Mouse (Mus musculus) testis, adult 2 months (tissue): ENCODE results near the gene Tmod4. TPM values are rescaled to one million over a fixed set of nuclear protein-coding genes. Genes with fewer than 3 reads are reported as not detected.
A peak's percentile ranks its signal among the peaks of the same experiment; 100 is the strongest.

Experiments used
- H3K27ac ChIP-seq: fragments of 200-500 bp; 2 replicates; pipeline ENCODE4 v1.5.1; 2012; ENCODE audit warnings: low read depth, low read length; ENCODE audit not compliant: control insufficient read depth, insufficient read depth
- H3K27me3 ChIP-seq: fragments of 200-500 bp; 2 replicates; pipeline ENCODE4 v1.6.1; 2012; ENCODE audit warnings: mild to moderate bottlenecking, low read length, moderate library complexity; ENCODE audit not compliant: control insufficient read depth, insufficient read depth
- H3K36me3 ChIP-seq: fragments of 200-500 bp; 2 replicates; pipeline ENCODE4 v1.6.1; 2012; ENCODE audit warnings: mild to moderate bottlenecking, low read length; ENCODE audit not compliant: control insufficient read depth, insufficient read depth
- H3K4me1 ChIP-seq: fragments of 200-500 bp; 2 replicates; pipeline ENCODE4 v1.6.1; 2012; ENCODE audit warnings: low read length; ENCODE audit not compliant: control insufficient read depth, insufficient read depth
- H3K4me3 ChIP-seq: fragments of 200-500 bp; 2 replicates; pipeline ENCODE4 v1.5.1; 2012; ENCODE audit warnings: low read depth, mild to moderate bottlenecking, low read length, moderate library complexity, mixed read lengths; ENCODE audit not compliant: control insufficient read depth
- CTCF ChIP-seq: fragments of 200-500 bp; IDR thresholded peaks from 2 replicates; pipeline ENCODE4 v1.5.1; 2012; ENCODE audit warnings: low read depth, mild to moderate bottlenecking, inconsistent platforms, low read length, moderate library complexity; ENCODE audit not compliant: control insufficient read depth, insufficient read depth, insufficient replicate concordance
- POLR2A ChIP-seq: fragments of 200-500 bp; IDR thresholded peaks from 2 replicates; pipeline ENCODE4 v1.6.1; 2012; ENCODE audit warnings: low read depth, mild to moderate bottlenecking, inconsistent platforms, low read length, moderate library complexity; ENCODE audit not compliant: control insufficient read depth
- polyA plus RNA-seq: library from polyadenylated mRNA; depleted of rRNA; stranded (reverse); fragments of >200 nt; gene quantifications from 2 replicates; pipeline ENCODE4 v1.2.3, GENCODE M21; 2012

The Tmod4 gene
- polyA plus RNA-seq, 1 experiment: 8.6 TPM

GRCm38 (mm10) chr3:95164840-95165239 lies 40.6 kb downstream of the Tmod4 start:
- no peaks in the 10 kb centered on the region; the same call in 1 of the 2 replicates for H3K27me3 ChIP-seq
- no peak overlapping the region for H3K27ac ChIP-seq
- TF ChIP-seq POLR2A (no peak), CTCF (no peak)
- H3K4me3 ChIP-seq: no peak overlapping the region
- H3K36me3 ChIP-seq: no peaks in the 10 kb centered on the region
- H3K4me1 ChIP-seq: peaks cover 11% of the 10 kb centered on the region

- Histone ChIP-seq H3K27me3 (no peaks in the 10 kb centered on the region; the same call in 1 of the 2 replicates), H3K27ac (no peak overlapping the region), H3K4me3 (no peak overlapping the region), H3K4me1 (peaks cover 23% of the 10 kb centered on the region), H3K36me3 (no peaks in the 10 kb centered on the region)
- no peak for TF ChIP-seq CTCF
- no peak for TF ChIP-seq POLR2A
Measured at GRCm38 (mm10) chr3:95169996-95170395, 45.7 kb downstream of the Tmod4 start.

GRCm38 (mm10) chr3:95171105-95171504 lies 46.8 kb downstream of the Tmod4 start:
- Histone ChIP-seq H3K27ac (no peak overlapping the region), H3K27me3 (no peaks in the 10 kb centered on the region; the same call in 1 of the 2 replicates), H3K36me3 (no peaks in the 10 kb centered on the region), H3K4me3 (no peak overlapping the region), H3K4me1 (peaks cover 23% of the 10 kb centered on the region)
- TF ChIP-seq POLR2A: no peak
- no peak for TF ChIP-seq CTCF

DNA sequence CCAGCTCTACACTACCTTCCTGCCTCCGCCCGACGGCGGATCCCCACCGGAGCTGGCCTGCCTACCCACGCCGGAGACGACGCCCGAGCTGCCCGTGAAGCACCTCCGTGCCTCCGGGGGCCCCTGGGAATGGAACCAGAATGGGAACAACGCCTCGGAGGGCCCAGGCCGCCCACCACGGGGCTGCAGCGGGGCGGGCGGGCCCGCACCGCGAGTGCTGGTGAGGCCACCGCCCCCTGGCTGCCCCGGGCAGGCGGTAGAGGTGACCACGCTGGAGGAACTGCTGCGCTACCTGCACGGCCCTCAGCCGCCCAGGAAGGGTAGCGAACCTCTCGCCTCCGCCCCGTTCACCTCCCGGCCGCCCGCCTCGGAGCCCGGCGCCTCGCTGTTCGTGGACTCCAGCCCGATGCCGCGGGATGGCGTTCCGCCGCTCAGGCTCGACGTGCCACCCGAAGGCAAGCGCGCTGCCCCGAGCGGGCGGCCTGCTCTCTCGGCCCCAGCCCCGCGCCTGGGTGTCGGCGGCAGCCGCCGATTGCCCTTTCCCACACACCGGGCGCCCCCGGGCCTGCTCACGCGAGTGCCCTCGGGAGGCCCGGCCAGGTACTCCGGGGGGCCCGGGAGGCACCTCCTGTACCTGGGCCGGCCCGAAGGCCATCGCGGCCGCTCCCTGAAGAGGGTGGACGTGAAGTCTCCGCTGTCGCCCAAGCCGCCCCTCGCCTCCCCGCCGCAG lies 48.4 kb downstream of the Tmod4 start:
- Histone ChIP-seq H3K4me1 (peaks cover 23% of the 10 kb centered on the region), H3K36me3 (no peaks in the 10 kb centered on the region), H3K4me3 (peak overlapping the region; percentile 57), H3K27ac (no peak overlapping the region; the same call in 1 of the 2 replicates), H3K27me3 (no peaks in the 10 kb centered on the region; the same call in 1 of the 2 replicates)
- TF ChIP-seq CTCF: no peak
- TF ChIP-seq POLR2A: no peak

GRCm38 (mm10) chr3:95173256-95173949 lies 49.1 kb downstream of the Tmod4 start:
- H3K4me1 ChIP-seq: peaks cover 23% of the 10 kb centered on the region
- H3K4me3 ChIP-seq: peak overlapping the region; percentile 57
- peak overlapping the region; percentile 80 for H3K27ac ChIP-seq
- no peaks in the 10 kb centered on the region for H3K36me3 ChIP-seq
- TF ChIP-seq CTCF: no peak
- no peak for TF ChIP-seq POLR2A
- no peaks in the 10 kb centered on the region; the same call in 1 of the 2 replicates for H3K27me3 ChIP-seq

- Histone ChIP-seq H3K4me1 (peaks cover 23% of the 10 kb centered on the region), H3K27me3 (no peaks in the 10 kb centered on the region; the same call in 1 of the 2 replicates), H3K36me3 (no peaks in the 10 kb centered on the region), H3K4me3 (peak overlapping the region; percentile 57), H3K27ac (peak overlapping the region; percentile 80)
- peak; percentile 85; the same call in 1 of the 2 replicates for TF ChIP-seq CTCF
- peak; percentile 15; the same call in 1 of the 2 replicates for TF ChIP-seq POLR2A
Measured at GRCm38 (mm10) chr3:95174011-95174592, 49.8 kb downstream of the Tmod4 start.

DNA sequence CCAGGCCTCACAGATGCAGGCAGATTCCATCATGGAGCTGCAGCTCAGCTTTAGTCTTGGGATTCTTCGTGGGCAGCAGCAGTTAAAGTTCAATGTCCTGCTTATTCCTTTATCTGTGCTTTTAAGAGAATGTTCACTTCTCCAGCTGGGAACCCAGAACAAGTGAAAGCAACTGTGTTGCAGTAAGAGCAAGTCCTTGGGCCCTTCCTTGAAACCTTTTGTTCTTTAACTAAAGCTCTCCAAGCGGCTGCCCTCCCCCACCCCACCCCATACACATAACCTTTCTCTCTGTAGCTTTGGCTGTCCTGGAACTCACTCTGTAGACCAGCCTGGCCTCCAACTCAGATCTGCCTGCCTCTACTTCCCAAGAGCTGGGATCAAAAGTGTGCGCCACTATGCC lies 52.2 kb downstream of the Tmod4 start:
- no peaks in the 10 kb centered on the region for H3K36me3 ChIP-seq
- H3K27ac ChIP-seq: peak overlapping the region; percentile 36; the same call in 1 of the 2 replicates
- TF ChIP-seq CTCF (no peak), POLR2A (no peak)

More for the DNA sequence above, 52.2 kb downstream of the Tmod4 start:
- Histone ChIP-seq H3K27me3 (no peaks in the 10 kb centered on the region; the same call in 1 of the 2 replicates), H3K4me1 (peaks cover 22% of the 10 kb centered on the region), H3K4me3 (no peak overlapping the region)
